Mouse (Mus musculus): ENCODE results near the gene Plekhm3. TPM values are rescaled to one million over a fixed set of nuclear protein-coding genes. Genes with fewer than 3 reads are reported as not detected.

Plekhm3 gene
- total and polyA plus RNA-seq, 2 experiments from 2014 or later, result 6.1 to 12.4 TPM

GRCm38 (mm10) chr1:64946106-64946505, 10.5 kb downstream of the Plekhm3 start:
- 59% methylated on average over 4 of the region's 4 CpGs for WGBS

GRCm38 (mm10) chr1:64945214-64945785, 11.3 kb downstream of the Plekhm3 start:
- no peak for TF ChIP-seq CTCF (IDR thresholded peaks at IDR 0.05; ENCODE audit: low read depth)
- Histone ChIP-seq H3K27ac (no peak overlapping the region), H3K4me2 (ENCODE audit: low read depth, low read length) (no peak overlapping the region), H3K9me3 (ENCODE audit: low read length) (no peaks in the 10 kb centered on the region), H3K4me1 (ENCODE audit: insufficient read depth, low read length) (no peaks in the 10 kb centered on the region), H3K27me3 (ENCODE audit: insufficient read depth, low read length) (no peaks in the 10 kb centered on the region), H3K36me3 (ENCODE audit: insufficient read depth, low read length) (0 out of 2 replicates have a peak, but pooled peaks cover 3% of the 10 kb centered on the region), H3K9ac (replicated peaks; ENCODE audit: low read length) (no peak overlapping the region), H3K4me3 (ENCODE audit: low read length) (no peak overlapping the region)
- 66% methylated on average over 9 of the region's 9 CpGs for WGBS
- ATAC-seq (no peak), DNase-seq (ENCODE audit: low spot score) (no peak)

More at GRCm38 (mm10) chr1:64946106-64946505, 10.5 kb downstream of the Plekhm3 start:
- no peaks in the 10 kb centered on the region for H3K27me3 ChIP-seq (ENCODE audit: insufficient read depth, low read length)
- no peak overlapping the region for H3K27ac ChIP-seq
- H3K9me3 ChIP-seq (ENCODE audit: low read length), result no peaks in the 10 kb centered on the region
- ATAC-seq (no peak), DNase-seq (ENCODE audit: low spot score) (no peak)
- H3K4me1 ChIP-seq (ENCODE audit: insufficient read depth, low read length), result no peaks in the 10 kb centered on the region
- no peak overlapping the region for H3K4me2 ChIP-seq (ENCODE audit: low read depth, low read length)
- no peak for TF ChIP-seq CTCF (IDR thresholded peaks at IDR 0.05; ENCODE audit: low read depth)
- no peak overlapping the region for H3K9ac ChIP-seq (replicated peaks; ENCODE audit: low read length)
- H3K36me3 ChIP-seq (ENCODE audit: insufficient read depth, low read length), result 0 out of 2 replicates have a peak, but pooled peaks cover 3% of the 10 kb centered on the region
- no peak overlapping the region for H3K4me3 ChIP-seq (ENCODE audit: low read length)

- no peaks in the 10 kb centered on the region for H3K9me3 ChIP-seq (ENCODE audit: low read length)
- 93% methylated on average over 2 of the region's 2 CpGs for WGBS
- no peak for ATAC-seq
These were observed 11.9 kb downstream of the Plekhm3 start for GRCm38 (mm10) chr1:64944746-64945145.

GRCm38 (mm10) chr1:64942006-64942755, 14.4 kb downstream of the Plekhm3 start:
- Histone ChIP-seq H3K27ac (no peak overlapping the region), H3K4me1 (ENCODE audit: insufficient read depth, low read length) (no peaks in the 10 kb centered on the region), H3K36me3 (ENCODE audit: insufficient read depth, low read length) (peaks cover 4% of the 10 kb centered on the region; the same call in 1 of the 2 replicates), H3K9me3 (ENCODE audit: low read length) (no peaks in the 10 kb centered on the region), H3K9ac (replicated peaks; ENCODE audit: low read length) (no peak overlapping the region), H3K4me3 (ENCODE audit: low read length) (no peak overlapping the region), H3K4me2 (ENCODE audit: low read depth, low read length) (no peak overlapping the region), H3K27me3 (ENCODE audit: insufficient read depth, low read length) (no peaks in the 10 kb centered on the region)
- TF ChIP-seq CTCF (IDR thresholded peaks at IDR 0.05; ENCODE audit: low read depth), result no peak
- DNase-seq (ENCODE audit: low spot score) (no peak), ATAC-seq (no peak)
- 74% methylated on average over 4 of the region's 4 CpGs for WGBS

More at GRCm38 (mm10) chr1:64944746-64945145, 11.9 kb downstream of the Plekhm3 start:
- Histone ChIP-seq H3K4me1 (ENCODE audit: insufficient read depth, low read length) (no peaks in the 10 kb centered on the region), H3K4me2 (ENCODE audit: low read depth, low read length) (no peak overlapping the region), H3K36me3 (ENCODE audit: insufficient read depth, low read length) (0 out of 2 replicates have a peak, but pooled peaks cover 3% of the 10 kb centered on the region), H3K9ac (replicated peaks; ENCODE audit: low read length) (no peak overlapping the region), H3K27ac (no peak overlapping the region), H3K27me3 (ENCODE audit: insufficient read depth, low read length) (no peaks in the 10 kb centered on the region), H3K4me3 (ENCODE audit: low read length) (no peak overlapping the region)
- TF ChIP-seq CTCF (IDR thresholded peaks at IDR 0.05; ENCODE audit: low read depth), result no peak
- DNase-seq (ENCODE audit: low spot score), result no peak

GRCm38 (mm10) chr1:64938907-64939306, 17.7 kb downstream of the Plekhm3 start:
- no peak for DNase-seq (ENCODE audit: low spot score)
- no peak overlapping the region for H3K27ac ChIP-seq
- H3K9me3 ChIP-seq (ENCODE audit: low read length), result no peaks in the 10 kb centered on the region
- H3K9ac ChIP-seq (replicated peaks; ENCODE audit: low read length), result no peak overlapping the region
- no peak overlapping the region for H3K4me2 ChIP-seq (ENCODE audit: low read depth, low read length)
- H3K4me3 ChIP-seq (ENCODE audit: low read length), result no peak overlapping the region
- H3K36me3 ChIP-seq (ENCODE audit: insufficient read depth, low read length), result peaks cover 11% of the 10 kb centered on the region; the same call in 1 of the 2 replicates
- no peak for TF ChIP-seq CTCF (IDR thresholded peaks at IDR 0.05; ENCODE audit: low read depth)
- H3K4me1 ChIP-seq (ENCODE audit: insufficient read depth, low read length), result no peaks in the 10 kb centered on the region
- H3K27me3 ChIP-seq (ENCODE audit: insufficient read depth, low read length), result no peaks in the 10 kb centered on the region
- ATAC-seq, result no peak
- 86% methylated on average over 7 of the region's 7 CpGs for WGBS

GRCm38 (mm10) chr1:64937692-64938091, 18.9 kb downstream of the Plekhm3 start:
- TF ChIP-seq CTCF (IDR thresholded peaks at IDR 0.05; ENCODE audit: low read depth), result no peak
- peaks cover 11% of the 10 kb centered on the region; the same call in 1 of the 2 replicates for H3K36me3 ChIP-seq (ENCODE audit: insufficient read depth, low read length)
- no peak overlapping the region for H3K4me3 ChIP-seq (ENCODE audit: low read length)
- DNase-seq (ENCODE audit: low spot score) (no peak), ATAC-seq (no peak)
- H3K9me3 ChIP-seq (ENCODE audit: low read length), result no peaks in the 10 kb centered on the region
- H3K4me1 ChIP-seq (ENCODE audit: insufficient read depth, low read length), result no peaks in the 10 kb centered on the region
- WGBS, result 92% methylated on average over 10 of the region's 10 CpGs
- H3K9ac ChIP-seq (replicated peaks; ENCODE audit: low read length), result no peak overlapping the region
- no peak overlapping the region for H3K27ac ChIP-seq
- no peaks in the 10 kb centered on the region for H3K27me3 ChIP-seq (ENCODE audit: insufficient read depth, low read length)
- H3K4me2 ChIP-seq (ENCODE audit: low read depth, low read length), result no peak overlapping the region

Data from hindbrain, postnatal 0 days (tissue).